Mouse (Mus musculus) heart, embryonic 11.5 days (tissue): ENCODE data around the gene Trim56. TPM values are rescaled to one million over a fixed set of nuclear protein-coding genes. Genes with fewer than 3 reads are reported as not detected.
A peak's percentile ranks its signal among the peaks of the same experiment; 100 is the strongest.

ENCODE experiments used
- ATAC-seq: fragments of 200-750 bp; cut with Nextera tagmentation; replicated peaks from 2 replicates; pipeline ENCODE4 v1.8.0; 2017; ENCODE audit warnings: moderate library complexity; ENCODE audit not compliant: insufficient number of reproducible peaks, low FRiP score, low TSS enrichment
- H3K27ac ChIP-seq: fragments of 300-500 bp; sonication (generic); 2 replicates; pipeline ENCODE4 v1.5.1; 2014; ENCODE audit warnings: mild to moderate bottlenecking, low read depth, low read length
- H3K27me3 ChIP-seq: fragments of 300-500 bp; sonication (generic); 2 replicates; pipeline ENCODE4 v1.6.1; 2014; ENCODE audit warnings: mild to moderate bottlenecking, low read length, mixed read lengths; ENCODE audit not compliant: control insufficient read depth, insufficient read depth
- H3K36me3 ChIP-seq: fragments of 300-500 bp; sonication (generic); 2 replicates; pipeline ENCODE4 v1.6.1; 2014; ENCODE audit warnings: mild to moderate bottlenecking, low read length, moderate library complexity, mixed read lengths; ENCODE audit not compliant: control insufficient read depth, insufficient read depth
- H3K4me1 ChIP-seq: fragments of 300-500 bp; sonication (generic); 2 replicates; pipeline ENCODE4 v1.6.1; 2014; ENCODE audit warnings: low read length; ENCODE audit not compliant: control insufficient read depth, insufficient read depth
- H3K4me2 ChIP-seq: fragments of 300-500 bp; sonication (generic); 2 replicates; pipeline ENCODE4 v1.6.1; 2014; ENCODE audit warnings: mild to moderate bottlenecking, moderate library complexity
- H3K4me3 ChIP-seq: fragments of 300-500 bp; sonication (generic); 2 replicates; pipeline ENCODE4 v1.5.1; 2014; ENCODE audit warnings: low read depth, low read length
- H3K9ac ChIP-seq: fragments of 300-500 bp; sonication (generic); 2 replicates; pipeline ENCODE4 v1.6.1; 2014; ENCODE audit warnings: mild to moderate bottlenecking, low read depth, low read length, moderate library complexity
- H3K9me3 ChIP-seq: fragments of 300-500 bp; sonication (generic); replicated peaks from 2 replicates; pipeline ENCODE4 v1.6.1; 2016; ENCODE audit warnings: low read length; ENCODE audit not compliant: control insufficient read depth
- WGBS: fragments of 180-500 bp; shearing (Covaris S2); extraction: QIAGEN DNeasy Blood & Tissue Kit; methylation state at CpG from one replicate; pipeline ENCODE4 v1.1.7; 2014; ENCODE audit not compliant: insufficient replicate concordance; 5-methylcytosine and 5-hydroxymethylcytosine counted together
- polyA plus RNA-seq: library from polyadenylated mRNA; unstranded; fragments of >200 nt; fragmentation: Nextera tagmentation; extraction: Ambion mirVana; gene quantifications from 2 replicates; pipeline ENCODE4 v1.2.1, GENCODE M21; 2014

Gene Trim56
- polyA plus RNA-seq, 1 experiment from 2014 or later, result 9.4 TPM

DNA sequence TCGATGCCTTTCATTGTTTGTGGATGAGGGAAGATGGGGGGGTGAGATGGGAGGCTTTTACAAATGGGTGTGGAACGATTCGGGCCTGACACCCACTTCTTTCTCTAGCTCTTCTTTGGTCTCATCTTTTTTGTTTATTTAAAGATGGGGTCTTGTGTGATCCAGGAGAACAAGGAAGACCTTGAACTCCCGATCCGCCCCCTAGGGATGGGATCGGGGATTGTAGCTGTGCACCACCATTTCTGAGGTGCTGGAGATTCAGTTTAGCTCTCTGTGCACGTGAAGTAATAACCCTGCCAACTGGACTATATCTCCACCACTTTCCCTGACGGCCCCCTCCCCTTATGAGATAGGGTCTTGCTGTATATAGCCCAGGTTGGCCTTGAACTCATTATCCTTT is 50.1 kb downstream of the Trim56 start:
- Histone ChIP-seq H3K36me3 (no peaks in the 10 kb centered on the region), H3K27ac (no peak overlapping the region), H3K4me2 (no peak overlapping the region), H3K27me3 (no peaks in the 10 kb centered on the region), H3K9me3 (no peaks in the 10 kb centered on the region), H3K4me1 (no peaks in the 10 kb centered on the region), H3K9ac (no peak overlapping the region), H3K4me3 (no peak overlapping the region)
- 65% methylated on average over 8 of the region's 8 CpGs for WGBS
- no peak for ATAC-seq

DNA sequence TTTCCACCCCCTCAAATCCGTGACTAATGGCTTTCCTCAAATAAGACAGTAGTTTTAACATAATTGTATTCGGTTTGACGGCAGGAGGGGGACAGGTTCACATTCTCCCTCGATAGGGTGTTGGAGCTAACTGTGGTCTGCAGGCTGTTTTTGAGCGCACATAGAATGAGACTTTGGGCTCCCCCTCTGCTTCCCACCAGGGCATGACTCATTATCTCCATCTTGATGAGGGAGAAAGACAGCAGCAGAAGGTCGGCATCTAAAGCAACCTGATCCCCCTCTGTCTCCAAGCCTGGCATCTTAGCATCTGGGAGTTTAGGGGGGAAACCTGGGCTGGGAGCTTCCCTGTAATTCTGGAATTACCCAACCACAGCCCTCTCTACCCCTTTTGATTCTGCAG is 50.6 kb downstream of the Trim56 start:
- WGBS, result 59% methylated on average over 6 of the region's 6 CpGs
- Histone ChIP-seq H3K27ac (no peak overlapping the region), H3K9me3 (no peaks in the 10 kb centered on the region), H3K4me3 (no peak overlapping the region), H3K4me2 (no peak overlapping the region), H3K27me3 (no peaks in the 10 kb centered on the region), H3K36me3 (no peaks in the 10 kb centered on the region), H3K4me1 (no peaks in the 10 kb centered on the region), H3K9ac (no peak overlapping the region)
- no peak for ATAC-seq

DNA sequence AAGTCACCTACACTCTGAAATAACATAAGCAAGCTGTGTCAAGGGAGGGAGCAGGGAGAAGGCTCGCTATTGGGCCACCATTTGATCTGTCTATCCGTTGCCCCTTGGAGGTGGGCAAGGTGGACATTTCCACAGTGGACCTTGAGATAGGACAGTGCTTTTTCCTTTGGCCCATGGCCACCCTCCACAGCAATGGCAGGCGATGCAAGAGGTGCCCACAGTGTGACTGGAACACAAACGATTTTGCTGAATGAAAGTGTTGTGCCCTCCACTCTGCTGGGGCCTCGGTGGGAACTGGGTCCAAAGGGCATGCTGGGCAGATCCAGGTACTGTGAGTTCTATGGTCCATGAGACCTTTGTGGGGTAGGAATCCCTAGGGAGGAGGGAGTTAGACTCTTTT is 53.4 kb downstream of the Trim56 start:
- 85% methylated on average over 5 of the region's 5 CpGs for WGBS
- ATAC-seq, result no peak
- H3K27me3 ChIP-seq, result no peaks in the 10 kb centered on the region

DNA sequence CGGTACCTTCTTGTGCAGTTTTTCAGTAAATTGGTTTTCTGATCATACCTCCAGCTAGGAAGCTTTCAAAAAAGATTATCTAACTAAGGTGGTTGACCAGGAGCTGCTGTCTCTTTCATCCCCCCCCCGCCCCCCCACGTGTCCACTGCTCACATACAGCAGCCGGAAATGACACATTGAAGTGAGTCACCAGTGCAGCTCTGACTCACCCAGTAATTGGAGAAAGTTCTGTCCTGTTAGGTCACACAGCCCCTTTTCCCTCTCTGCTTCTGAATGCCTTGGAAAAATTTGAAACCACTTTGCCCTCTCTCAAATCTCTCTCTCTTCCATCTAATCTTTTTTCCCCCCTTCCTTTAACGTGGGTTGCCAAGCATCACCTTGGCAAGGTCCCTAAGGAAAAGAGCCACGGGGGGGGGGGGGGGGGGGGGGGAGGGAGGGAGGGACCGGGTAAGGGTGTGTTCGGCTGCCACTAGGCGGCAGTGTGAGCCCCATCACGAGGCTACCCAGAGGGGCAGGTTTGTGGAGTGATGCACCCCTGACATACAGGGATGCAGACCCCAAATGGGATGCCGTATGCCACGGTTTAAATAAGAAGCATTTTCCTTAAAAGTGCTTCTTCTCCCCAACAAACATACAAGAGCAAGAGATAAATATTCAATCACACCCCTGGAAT is 54.1 kb downstream of the Trim56 start:
- WGBS, result 22% methylated on average over 10 of the region's 12 CpGs
- Histone ChIP-seq H3K4me2 (no peak overlapping the region), H3K9me3 (no peaks in the 10 kb centered on the region), H3K4me3 (no peak overlapping the region), H3K9ac (no peak overlapping the region), H3K36me3 (no peaks in the 10 kb centered on the region), H3K4me1 (no peaks in the 10 kb centered on the region), H3K27me3 (no peaks in the 10 kb centered on the region), H3K27ac (no peak overlapping the region)
- ATAC-seq, result 0 out of 2 replicates have a peak, but pooled peaks have one; percentile 49

More for the DNA sequence above, 53.4 kb downstream of the Trim56 start:
- Histone ChIP-seq H3K9me3 (no peaks in the 10 kb centered on the region), H3K4me1 (no peaks in the 10 kb centered on the region), H3K36me3 (no peaks in the 10 kb centered on the region), H3K4me3 (no peak overlapping the region), H3K4me2 (no peak overlapping the region), H3K9ac (no peak overlapping the region), H3K27ac (no peak overlapping the region)

Other genes starting within 250 kb of the Trim56 start
- 13.3 and 16.3 TPM in 2 replicates for gene Col26a1, start 233.0 kb downstream of the Trim56 start, polyA plus RNA-seq
- 41.4 and 45.5 TPM in 2 replicates for gene Ift22, start 208.1 kb downstream of the Trim56 start, polyA plus RNA-seq
- gene Fis1, start 162.9 kb downstream of the Trim56 start, polyA plus RNA-seq, result 279 and 286 TPM in 2 replicates
- 1.3 and 1.9 TPM in 2 replicates for gene Cldn15, start 149.6 kb downstream of the Trim56 start, polyA plus RNA-seq
- gene Plod3, start 129.2 kb downstream of the Trim56 start, polyA plus RNA-seq, result 33.0 and 36.4 TPM in 2 replicates
- gene Znhit1, start 128.2 kb downstream of the Trim56 start, polyA plus RNA-seq, result 92.4 and 92.9 TPM in 2 replicates
- gene Vgf, start 89.8 kb downstream of the Trim56 start, polyA plus RNA-seq, result 0.20 TPM in 1 of 2 replicates, not detected in the other
- 131 and 145 TPM in 2 replicates for gene Ap1s1, start 70.1 kb downstream of the Trim56 start, polyA plus RNA-seq
- gene Serpine1, start 43.9 kb downstream of the Trim56 start, polyA plus RNA-seq, result 0.52 and 0.97 TPM in 2 replicates
- not detected in 2 replicates for gene Muc3, start 33.1 kb upstream of the Trim56 start, polyA plus RNA-seq
- 0.27 and 0.45 TPM in 2 replicates for gene Muc3a, start 96.2 kb upstream of the Trim56 start, polyA plus RNA-seq
- gene Ache, start 171.3 kb upstream of the Trim56 start, polyA plus RNA-seq, result 20.3 and 22.2 TPM in 2 replicates
- 9.1 and 10.3 TPM in 2 replicates for gene Ufsp1, start 178.4 kb upstream of the Trim56 start, polyA plus RNA-seq
- 92.0 and 96.9 TPM in 2 replicates for gene Srrt, start 191.5 kb upstream of the Trim56 start, polyA plus RNA-seq
- gene Trip6, start 198.2 kb upstream of the Trim56 start, polyA plus RNA-seq, result 36.7 and 41.1 TPM in 2 replicates
- 5.1 and 5.6 TPM in 2 replicates for gene Slc12a9, start 217.4 kb upstream of the Trim56 start, polyA plus RNA-seq
- 27.3 and 35.6 TPM in 2 replicates for gene Ephb4, start 233.9 kb upstream of the Trim56 start, polyA plus RNA-seq